Mouse (Mus musculus): Measurements from ENCODE around the gene Gnaq.

DNA sequence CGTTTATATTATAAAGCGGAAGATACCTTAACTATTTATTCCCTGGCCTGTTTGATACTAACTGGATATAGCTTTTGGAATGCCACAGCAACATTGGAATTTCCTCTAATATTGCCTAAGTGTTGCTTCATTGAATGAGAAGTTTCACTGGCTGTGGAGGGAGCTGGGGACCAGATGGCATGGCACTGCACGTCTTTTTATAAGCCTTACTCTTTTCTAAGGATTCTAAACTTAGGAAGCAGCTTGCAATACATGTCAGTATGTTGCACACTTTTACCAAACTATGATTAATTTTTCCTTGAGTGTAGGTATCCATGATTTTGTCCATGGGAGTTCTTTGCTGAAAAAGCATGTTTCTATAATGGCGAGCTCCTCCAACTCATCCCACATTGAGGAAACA, 87.3 kb downstream of the Gnaq start:
- no peak for TF ChIP-seq EP300 (optimal IDR thresholded peaks at IDR 0.05)
- no peak for TF ChIP-seq CTCF (IDR thresholded peaks at IDR 0.05; ENCODE audit: low read depth)
